Mouse (Mus musculus) layer of hippocampus, adult 2 months (tissue): ENCODE results near the gene Naa40. TPM values are rescaled to one million over a fixed set of nuclear protein-coding genes. Genes with fewer than 3 reads are reported as not detected.

Source experiments
- DNase-seq, 2 experiments: peaks; one replicate each; pipeline ENCODE4 v3.0.0; 2022; ENCODE audit warnings: low spot score in 2 of 2
- H3K27ac ChIP-seq: fragments of 200-600 bp; 2 replicates; pipeline ENCODE4 v1.8.1; 2022
- H3K4me3 ChIP-seq: fragments of 200-600 bp; 2 replicates; pipeline ENCODE4 v1.8.1; 2022; ENCODE audit warnings: mild to moderate bottlenecking
- CTCF ChIP-seq: fragments of 200-600 bp; conservative IDR thresholded peaks from 2 replicates; pipeline ENCODE4 v1.8.1; 2022; ENCODE audit warnings: antibody characterized with exemption, mild to moderate bottlenecking, moderate library complexity
- total RNA-seq, 2 experiments: library from RNA; stranded (reverse); gene quantifications; 2 replicates each; pipeline ENCODE4 v1.2.3; 2021

Naa40 gene
- total RNA-seq, 2 experiments from 2014 or later: 34.2 to 38.1 TPM

- DNase-seq: no peak
- TF ChIP-seq CTCF: no peak
- Histone ChIP-seq H3K27ac (no peak overlapping the region), H3K4me3 (no peak overlapping the region)
Measured at GRCm38 (mm10) chr19:7222196-7222595, 18.8 kb downstream of the Naa40 start.

GRCm38 (mm10) chr19:7218753-7219152 is 22.2 kb downstream of the Naa40 start:
- no peak for DNase-seq
- no peak overlapping the region for H3K27ac ChIP-seq
- TF ChIP-seq CTCF: no peak
- no peak overlapping the region for H3K4me3 ChIP-seq

GRCm38 (mm10) chr19:7217926-7218267 is 23.1 kb downstream of the Naa40 start:
- no peak for DNase-seq
- no peak overlapping the region for H3K27ac ChIP-seq
- no peak; the same call in 1 of the 2 replicates for TF ChIP-seq CTCF
- H3K4me3 ChIP-seq: peak overlapping the region; percentile 96

GRCm38 (mm10) chr19:7217162-7217925 is 23.6 kb downstream of the Naa40 start, which contains the start of gene Cox8a:
TSS of gene Cox8a (minus strand) at chr19:7217616.
- H3K27ac ChIP-seq: peak within 1 kb of the TSS; percentile 100
- H3K4me3 ChIP-seq: peak within 1 kb of the TSS; percentile 96
- peak; percentile 95 to 98 for DNase-seq
- no peak; the same call in 1 of the 2 replicates for TF ChIP-seq CTCF

- no peak for TF ChIP-seq CTCF
- Histone ChIP-seq H3K27ac (no peak overlapping the region), H3K4me3 (peak overlapping the region; percentile 96)
- DNase-seq: peak in 1 of 2 experiments; percentile 30
Measured at GRCm38 (mm10) chr19:7214484-7214883, 26.5 kb downstream of the Naa40 start.

- no peak for DNase-seq
- H3K27ac ChIP-seq: no peak overlapping the region
- no peak for TF ChIP-seq CTCF
- no peak overlapping the region for H3K4me3 ChIP-seq
Measured at GRCm38 (mm10) chr19:7213010-7213409, 28.0 kb downstream of the Naa40 start.

- no peak for DNase-seq
- no peak for TF ChIP-seq CTCF
- H3K4me3 ChIP-seq: no peak overlapping the region
- peak overlapping the region; percentile 48; the same call in 1 of the 2 replicates for H3K27ac ChIP-seq
Measured at GRCm38 (mm10) chr19:7212216-7212615, 28.8 kb downstream of the Naa40 start.

- TF ChIP-seq CTCF: peak; percentile 56
- H3K4me3 ChIP-seq: no peak overlapping the region
Measured at GRCm38 (mm10) chr19:7209907-7210646, 30.9 kb downstream of the Naa40 start.

GRCm38 (mm10) chr19:7205753-7206736 is 34.9 kb downstream of the Naa40 start, which contains the start of gene Otub1:
TSS of gene Otub1 (minus strand) at chr19:7206316.
- no peak for TF ChIP-seq CTCF
- Histone ChIP-seq H3K27ac (peak within 1 kb of the TSS; percentile 98), H3K4me3 (peak within 1 kb of the TSS; percentile 98)
- peak; percentile 92 to 95 for DNase-seq

More at GRCm38 (mm10) chr19:7209907-7210646, 30.9 kb downstream of the Naa40 start:
- no peak overlapping the region for H3K27ac ChIP-seq
- no peak for DNase-seq

GRCm38 (mm10) chr19:7205326-7205725 is 35.7 kb downstream of the Naa40 start:
- no peak for TF ChIP-seq CTCF
- Histone ChIP-seq H3K4me3 (peak overlapping the region; percentile 98), H3K27ac (peak overlapping the region; percentile 98)
- DNase-seq: no peak

GRCm38 (mm10) chr19:7204898-7205297 is 36.1 kb downstream of the Naa40 start:
- TF ChIP-seq CTCF: no peak
- Histone ChIP-seq H3K27ac (peak overlapping the region; percentile 98), H3K4me3 (peak overlapping the region; percentile 98)
- DNase-seq: no peak

- no peak for DNase-seq
- TF ChIP-seq CTCF: no peak
Measured at GRCm38 (mm10) chr19:7200427-7200826, 40.6 kb downstream of the Naa40 start.

More at GRCm38 (mm10) chr19:7200427-7200826, 40.6 kb downstream of the Naa40 start:
- Histone ChIP-seq H3K4me3 (no peak overlapping the region), H3K27ac (no peak overlapping the region)
